20 mouse cellular contexts compared by ENCODE assay signal in genomic region chr12:81616980-81617379, GRCm38 (mm10). TPM values are rescaled to one million over a fixed set of nuclear protein-coding genes. Genes with fewer than 3 reads are reported as not detected.
DNase-seq lines count a peak whose midpoint lies in the region; ATAC-seq lines count a peak whose summit lies in the region.
"Had no signal": no experiment of that assay in that cellular context is flagged by ENCODE, and none has a peak within 500 bp of the region (broad histone marks: within the 10 kb centered on the region; RNA-seq: fewer than 3 reads in every experiment).

No protein-coding gene starts in this region.

- DNase-seq in frontal cortex, postnatal 36 days (ENCODE audit: low spot score in 2 of 2) = peak; percentile 53 to 58
- DNase-seq in frontal cortex, postnatal 25 days (ENCODE audit: low spot score in 2 of 2) = no peak
- peak; percentile 43 for DNase-seq in 3T3-L1 (ENCODE audit: low read depth, low spot score)
- DNase-seq in right cerebral cortex, postnatal 14 days = peak; percentile 10
- DNase-seq in spleen, postnatal 4 days (ENCODE audit: low spot score in 2 of 2) = no peak
- DNase-seq in gastrocnemius, postnatal 10 days = no peak
- DNase-seq: adrenal gland, postnatal 14 days; B cell, adult 2 months; cerebellum, postnatal 36 days; forebrain, postnatal 0 days; heart, adult 11 months; kidney, adult 11 months; kidney, postnatal 36 days; lung, postnatal 14 days had no signal

- H3K4me2 ChIP-seq in midbrain, embryonic 13.5 days (replicated peaks) = no peak overlapping the region
- H3K4me2 ChIP-seq: hindbrain, embryonic 15.5 days; midbrain, embryonic 12.5 days had no signal

- H3K27ac ChIP-seq in midbrain, embryonic 13.5 days = no peak overlapping the region
- H3K27ac ChIP-seq: hindbrain, embryonic 15.5 days; limb, embryonic 10.5 days; liver, embryonic 14.5 days; midbrain, embryonic 12.5 days had no signal

- H3K4me3 ChIP-seq in midbrain, embryonic 13.5 days (replicated peaks) = no peak overlapping the region
- H3K4me3 ChIP-seq: hindbrain, embryonic 15.5 days; limb, embryonic 10.5 days; midbrain, embryonic 12.5 days had no signal

- no peaks in the 10 kb centered on the region for H3K9me3 ChIP-seq in midbrain, embryonic 13.5 days
- H3K9me3 ChIP-seq: hindbrain, embryonic 15.5 days; limb, embryonic 10.5 days; midbrain, embryonic 12.5 days had no signal

- 79% methylated on average over 7 of the region's 7 CpGs for whole genome bisulfite sequencing in midbrain, embryonic 13.5 days

- H3K36me3 ChIP-seq in midbrain, embryonic 13.5 days = no peaks in the 10 kb centered on the region
- H3K36me3 ChIP-seq: hindbrain, embryonic 15.5 days; limb, embryonic 10.5 days; midbrain, embryonic 12.5 days had no signal

- H3K27me3 ChIP-seq in midbrain, embryonic 13.5 days = no peaks in the 10 kb centered on the region
- H3K27me3 ChIP-seq: hindbrain, embryonic 15.5 days; midbrain, embryonic 12.5 days had no signal

- peak; percentile 27; the same call in 1 of the 2 replicates for ATAC-seq in granulocyte monocyte progenitor cell, adult 5-6 weeks (replicated peaks; ENCODE audit: poor library complexity, severe bottlenecking)
- ATAC-seq in midbrain, embryonic 13.5 days = no peak
- ATAC-seq: forebrain, postnatal 0 days had no signal

- H3K4me1 ChIP-seq in midbrain, embryonic 13.5 days (replicated peaks) = no peaks in the 10 kb centered on the region
- H3K4me1 ChIP-seq: hindbrain, embryonic 15.5 days; limb, embryonic 10.5 days; midbrain, embryonic 12.5 days had no signal

- no peak overlapping the region for H3K9ac ChIP-seq in midbrain, embryonic 13.5 days (replicated peaks)
- H3K9ac ChIP-seq: forebrain, postnatal 0 days; hindbrain, embryonic 15.5 days; liver, embryonic 14.5 days; midbrain, embryonic 12.5 days had no signal

RNA-seq across cellular contexts. Expression of gene Ttc9, which starts 14.1 kb away (rescaled TPM):
- not detected in 2 replicates for total RNA-seq in granulocyte monocyte progenitor cell, adult 5-6 weeks (2014; fragmentation: Nextera tagmentation)
- not detected in 2 replicates for total RNA-seq in granulocyte monocyte progenitor cell, adult 5-6 weeks (2017)
- 10 to 100 TPM; 23.1 to 27.7 TPM for total RNA-seq in gastrocnemius, postnatal 10 days (2021)
- 6.5 and 6.9 TPM in 2 replicates for polyA plus RNA-seq in midbrain, embryonic 13.5 days (2015; fragmentation: Nextera tagmentation; extraction: Ambion mirVana)

RNA-seq across cellular contexts. Expression of gene Med6, which starts 22.2 kb away (rescaled TPM):
- total RNA-seq in granulocyte monocyte progenitor cell, adult 5-6 weeks (2014; fragmentation: Nextera tagmentation) = 27.8 and 41.4 TPM in 2 replicates
- total RNA-seq in granulocyte monocyte progenitor cell, adult 5-6 weeks (2017) = 67.2 and 71.7 TPM in 2 replicates
- 10 to 100 TPM; 17.7 to 21.0 TPM for total RNA-seq in gastrocnemius, postnatal 10 days (2021)
- 58.6 and 64.0 TPM in 2 replicates for polyA plus RNA-seq in midbrain, embryonic 13.5 days (2015; fragmentation: Nextera tagmentation; extraction: Ambion mirVana)

RNA-seq across cellular contexts. Expression of gene Adam21, which starts 48.7 kb away (rescaled TPM):
- not detected in 2 replicates for total RNA-seq in granulocyte monocyte progenitor cell, adult 5-6 weeks (2014; fragmentation: Nextera tagmentation)
- total RNA-seq in granulocyte monocyte progenitor cell, adult 5-6 weeks (2017) = not detected in 2 replicates
- under 1 TPM in 1 of 2 experiments, not detected in 1; 0.09 TPM for total RNA-seq in gastrocnemius, postnatal 10 days (2021)
- polyA plus RNA-seq in midbrain, embryonic 13.5 days (2015; fragmentation: Nextera tagmentation; extraction: Ambion mirVana) = 0.70 and 0.89 TPM in 2 replicates
- total RNA-seq: adrenal gland, postnatal 14 days had no signal

Comparison
In these comparisons a context has a peak if more than half of its experiments do, and no peak if none do; other contexts are left out.
1. DNase-seq: peak in frontal cortex, postnatal 36 days (2 of 2), 3T3-L1 (single experiment) and right cerebral cortex, postnatal 14 days (single experiment); none in frontal cortex, postnatal 25 days (0 of 2), spleen, postnatal 4 days (0 of 2) and gastrocnemius, postnatal 10 days (single experiment).
2. RNA of gene Ttc9, which starts 14.1 kb away (total RNA-seq): 23.1 to 27.7 TPM in gastrocnemius, postnatal 10 days; not detected in granulocyte monocyte progenitor cell, adult 5-6 weeks; every median in the first group is over 10 times any median in the second.